Comparison of ENCODE assay signal across 18 mouse cellular contexts in genomic region chr2:58485683-58486082, GRCm38 (mm10). TPM values are rescaled to one million over a fixed set of nuclear protein-coding genes. Genes with fewer than 3 reads are reported as not detected.
DNase-seq lines count a peak whose midpoint lies in the region; ATAC-seq and TF ChIP-seq lines count a peak whose summit lies in the region.
"Had no signal": no experiment of that assay in that cellular context is flagged by ENCODE, and none has a peak within 500 bp of the region (broad histone marks: within the 10 kb centered on the region; RNA-seq: fewer than 3 reads in every experiment).

No protein-coding gene starts in this region.

- H3K27me3 ChIP-seq in heart, embryonic 16.5 days (ENCODE audit: control insufficient read depth, insufficient read depth, low read length), result no peaks in the 10 kb centered on the region
- no peaks in the 10 kb centered on the region for H3K27me3 ChIP-seq in myocyte (ENCODE audit: control insufficient read depth, insufficient read depth, insufficient read length)
- H3K27me3 ChIP-seq: Patski had no signal

- H3K4me2 ChIP-seq in heart, embryonic 16.5 days (ENCODE audit: low read depth, low read length), result no peak overlapping the region
- peak overlapping the region; percentile 31 for H3K4me2 ChIP-seq in myocyte (ENCODE audit: low read depth)
- H3K4me2 ChIP-seq: heart, embryonic 11.5 days; liver, embryonic 11.5 days had no signal

- DNase-seq in heart, postnatal 10 days, result no peak
- DNase-seq in 3T3-L1 (ENCODE audit: low read depth, low spot score), result peak; percentile 45
- DNase-seq in Muller cell, postnatal 12 days (ENCODE audit: inconsistent ontology term), result peak; percentile 33
- DNase-seq in testis, postnatal 14 days (ENCODE audit: low spot score), result no peak
- DNase-seq in embryo, embryonic 10 days (ENCODE audit: low spot score), result no peak
- DNase-seq: gastrocnemius, postnatal 25 days; kidney, adult 11 months; layer of hippocampus, adult 9-11 months; right cerebral cortex, adult 18-20 months had no signal

- no peak overlapping the region for H3K4me3 ChIP-seq in heart, embryonic 16.5 days (ENCODE audit: low read length)
- no peak overlapping the region for H3K4me3 ChIP-seq in myocyte

- no peak overlapping the region for H3ac ChIP-seq in myocyte (ENCODE audit: control insufficient read depth, insufficient read length)

- intact Hi-C loops in heart, postnatal 10 days (cut with DNase I), result no loop called here

- ATAC-seq in heart, embryonic 16.5 days (replicated peaks; ENCODE audit: extremely low read depth, insufficient read depth, low FRiP score), result no peak
- ATAC-seq: forebrain, postnatal 0 days; hindbrain, embryonic 16.5 days; Patski had no signal

- H3K36me3 ChIP-seq in heart, embryonic 16.5 days (ENCODE audit: control insufficient read depth, insufficient read depth), result no peaks in the 10 kb centered on the region
- no peaks in the 10 kb centered on the region for H3K36me3 ChIP-seq in myocyte (ENCODE audit: control insufficient read depth, insufficient read depth)

- peaks cover 89% of the 10 kb centered on the region for H3K79me2 ChIP-seq in myocyte (ENCODE audit: control insufficient read depth, insufficient read depth)

- WGBS in heart, embryonic 16.5 days, result 65% methylated on average over 3 of the region's 3 CpGs

- no peak for TF ChIP-seq POLR2A in myocyte (IDR thresholded peaks at IDR 0.05; ENCODE audit: insufficient read length, low read depth)

- peak overlapping the region; percentile 3; the same call in 1 of the 2 replicates for H3K27ac ChIP-seq in heart, embryonic 16.5 days (ENCODE audit: low read length)

- no peak overlapping the region for H3K9ac ChIP-seq in heart, embryonic 16.5 days (ENCODE audit: low read length)
- H3K9ac ChIP-seq: forebrain, postnatal 0 days had no signal

- peaks cover 61% of the 10 kb centered on the region for H3K4me1 ChIP-seq in heart, embryonic 16.5 days (ENCODE audit: control insufficient read depth, insufficient read depth, low read length)

- H3K9me3 ChIP-seq in heart, embryonic 16.5 days (replicated peaks; ENCODE audit: control insufficient read depth, low read length), result no peaks in the 10 kb centered on the region

TF ChIP-seq in myocyte, 11 proteins besides CTCF, POLR2A, EP300 and RAD21:
- no peak for TF ChIP-seq CEBPB (IDR thresholded peaks at IDR 0.05; ENCODE audit: insufficient read depth, poor library complexity, severe bottlenecking)
- TF ChIP-seq E2F4 (IDR thresholded peaks at IDR 0.05; ENCODE audit: insufficient read depth), result no peak
- TF ChIP-seq MYOD1 (IDR thresholded peaks at IDR 0.05; ENCODE audit: control insufficient read depth in 1 of 3, insufficient read length in 2 of 3, low read depth in 2 of 3), result no peak
- no peak for TF ChIP-seq USF1 (IDR thresholded peaks at IDR 0.05; ENCODE audit: low read depth)
- TF ChIP-seq MYOG (IDR thresholded peaks at IDR 0.05; ENCODE audit: control insufficient read depth in 1 of 3, insufficient read depth in 1 of 3, insufficient read length in 2 of 3, low read depth in 2 of 3), result no peak
- no peak for TF ChIP-seq REST (IDR thresholded peaks at IDR 0.05; ENCODE audit: insufficient read depth, insufficient read length)
- no peak for TF ChIP-seq TCF12 (IDR thresholded peaks at IDR 0.05; ENCODE audit: insufficient read depth, poor library complexity, severe bottlenecking)
- TF ChIP-seq MAX (IDR thresholded peaks at IDR 0.05; ENCODE audit: low read depth), result no peak
- no peak for TF ChIP-seq SRF (IDR thresholded peaks at IDR 0.05; ENCODE audit: control insufficient read depth, insufficient read length, low read depth)
- TF ChIP-seq POLR2AphosphoS2 (IDR thresholded peaks at IDR 0.05; ENCODE audit: insufficient read length, low read depth), result no peak
- TF ChIP-seq TCF3 (IDR thresholded peaks at IDR 0.05; ENCODE audit: insufficient read length, low read depth), result no peak

RNA-seq across cellular contexts. Expression of gene Gm17409, which starts 15.8 kb away (rescaled TPM):
- polyA plus RNA-seq in heart, embryonic 16.5 days (2015; fragmentation: Nextera tagmentation; extraction: Ambion mirVana), result not detected in 2 replicates
- not detected for total RNA-seq in heart, postnatal 10 days (2021)
- polyA plus RNA-seq in myocyte (2012; fragmentation: generic; extraction: Trizol), result not detected
- total RNA-seq: forebrain, postnatal 0 days; gastrocnemius, postnatal 25 days; left cerebral cortex, postnatal 10 days had no signal
- polyA plus RNA-seq: forebrain, postnatal 0 days; heart, embryonic 11.5 days; hindbrain, embryonic 16.5 days; liver, embryonic 11.5 days; Patski; urinary bladder, adult 2 months had no signal

Comparison
In these comparisons a context has a peak if more than half of its experiments do, and no peak if none do; other contexts are left out.
1. DNase-seq: peak in 3T3-L1 (single experiment) and Muller cell, postnatal 12 days (single experiment); none in heart, postnatal 10 days (0 of 2), testis, postnatal 14 days (single experiment) and embryo, embryonic 10 days (single experiment).